Mouse (Mus musculus): ENCODE results near the gene Lix1l.

- TF ChIP-seq CTCF (conservative IDR thresholded peaks at IDR 0.05; ENCODE audit: low read length) (no peak), NANOG (IDR thresholded peaks at IDR 0.05; ENCODE audit: borderline replicate concordance, low read length) (no peak)
Measured at GRCm38 (mm10) chr3:96558159-96558558, 42.8 kb upstream of the Lix1l start.

All from E14TG2a.4 (cell line).